Mouse (Mus musculus): ENCODE data around the gene Lrrc41. TPM values are rescaled to one million over a fixed set of nuclear protein-coding genes. Genes with fewer than 3 reads are reported as not detected.

Lrrc41 gene
- polyA plus RNA-seq, 1 experiment from 2014 or later, result 81.6 TPM

Other genes with a start within 250 kb of the Lrrc41 start
- gene Mob3c, start 247.2 kb upstream of the Lrrc41 start, polyA plus RNA-seq (2014; fragmentation: Nextera tagmentation; extraction: Ambion mirVana), result 5.8 and 6.0 TPM in 2 replicates
- 23.2 and 26.1 TPM in 2 replicates for gene Mknk1, start 236.1 kb upstream of the Lrrc41 start, polyA plus RNA-seq (2014; fragmentation: Nextera tagmentation; extraction: Ambion mirVana)
- 0.27 TPM in 1 of 2 replicates, not detected in the other for gene Kncn, start 190.9 kb upstream of the Lrrc41 start, polyA plus RNA-seq (2014; fragmentation: Nextera tagmentation; extraction: Ambion mirVana)
- gene 6430628N08Rik, start 184.6 kb upstream of the Lrrc41 start, polyA plus RNA-seq (2014; fragmentation: Nextera tagmentation; extraction: Ambion mirVana), result 0.27 and 0.44 TPM in 2 replicates
- gene Dmbx1, start 135.3 kb upstream of the Lrrc41 start, polyA plus RNA-seq (2014; fragmentation: Nextera tagmentation; extraction: Ambion mirVana), result 0.14 and 0.27 TPM in 2 replicates
- gene Faah, start 57.3 kb upstream of the Lrrc41 start, polyA plus RNA-seq (2014; fragmentation: Nextera tagmentation; extraction: Ambion mirVana), result 0.35 and 0.55 TPM in 2 replicates
- gene Nsun4, start 21.4 kb upstream of the Lrrc41 start, polyA plus RNA-seq (2014; fragmentation: Nextera tagmentation; extraction: Ambion mirVana), result 16.9 and 20.0 TPM in 2 replicates
- gene Uqcrh, start 198 bp upstream of the Lrrc41 start, polyA plus RNA-seq (2014; fragmentation: Nextera tagmentation; extraction: Ambion mirVana), result 470 and 488 TPM in 2 replicates
- 66.0 and 69.8 TPM in 2 replicates for gene Rad54l, start 48.4 kb downstream of the Lrrc41 start, polyA plus RNA-seq (2014; fragmentation: Nextera tagmentation; extraction: Ambion mirVana)
- 57.0 and 62.4 TPM in 2 replicates for gene Pomgnt1, start 48.6 kb downstream of the Lrrc41 start, polyA plus RNA-seq (2014; fragmentation: Nextera tagmentation; extraction: Ambion mirVana)
- 2.0 and 2.4 TPM in 2 replicates for gene Lurap1, start 76.1 kb downstream of the Lrrc41 start, polyA plus RNA-seq (2014; fragmentation: Nextera tagmentation; extraction: Ambion mirVana)
- 0.17 TPM in 1 of 2 replicates, not detected in the other for gene Tspan1, start 92.3 kb downstream of the Lrrc41 start, polyA plus RNA-seq (2014; fragmentation: Nextera tagmentation; extraction: Ambion mirVana)
- gene 1700042G07Rik, start 98.1 kb downstream of the Lrrc41 start, polyA plus RNA-seq (2014; fragmentation: Nextera tagmentation; extraction: Ambion mirVana), result not detected in 2 replicates
- gene Gm49337, start 98.1 kb downstream of the Lrrc41 start, polyA plus RNA-seq (2014; fragmentation: Nextera tagmentation; extraction: Ambion mirVana), result not detected in 2 replicates
- gene Pik3r3, start 146.3 kb downstream of the Lrrc41 start, polyA plus RNA-seq (2014; fragmentation: Nextera tagmentation; extraction: Ambion mirVana), result 43.5 and 46.2 TPM in 2 replicates

Measured in limb, embryonic 11.5 days (tissue).